Mouse (Mus musculus): Measurements from ENCODE around the gene Senp7.

GRCm38 (mm10) chr16:56122517-56122916, 74.4 kb downstream of the Senp7 start:
- no peak for TF ChIP-seq CTCF (IDR thresholded peaks at IDR 0.05; ENCODE audit: extremely low read depth, insufficient read depth, low read length)
- no peak for TF ChIP-seq POLR2A (IDR thresholded peaks at IDR 0.05; ENCODE audit: extremely low read depth, insufficient read depth, low read length)
